Mouse (Mus musculus) olfactory bulb, adult 2 months (tissue): Measurements from ENCODE around the gene Atp2b1.

Experiments
- CTCF ChIP-seq: fragments of 200-500 bp; IDR thresholded peaks from 2 replicates; pipeline ENCODE4 v1.5.1; 2012; ENCODE audit warnings: low read depth, mild to moderate bottlenecking, low read length, moderate library complexity; ENCODE audit not compliant: insufficient read depth
- POLR2A ChIP-seq: fragments of 200-500 bp; IDR thresholded peaks from 2 replicates; pipeline ENCODE4 v1.6.1; 2012; ENCODE audit warnings: mild to moderate bottlenecking, low read depth, low read length, moderate library complexity; ENCODE audit not compliant: insufficient read depth

DNA sequence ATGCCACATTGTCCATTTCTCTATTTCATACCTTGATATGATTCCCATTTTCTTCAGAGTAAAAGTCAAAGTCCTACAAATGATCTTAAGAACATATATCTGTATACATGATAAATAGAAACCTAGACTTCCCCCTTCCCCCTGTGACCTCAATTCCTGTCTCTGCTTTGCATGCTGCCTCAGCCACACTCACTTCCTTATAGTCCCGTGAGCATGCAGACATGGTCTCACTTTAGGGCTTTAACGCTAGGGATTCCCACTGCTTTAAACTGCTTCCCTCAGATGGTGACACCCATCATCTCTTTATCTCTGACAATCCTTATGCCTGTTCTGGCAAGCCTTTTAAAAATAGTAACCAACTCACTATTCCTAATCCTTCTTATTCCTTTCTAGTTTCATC lies 33.5 kb upstream of the Atp2b1 start:
- TF ChIP-seq POLR2A (no peak), CTCF (no peak)
